Mouse (Mus musculus): ENCODE measurements around the gene Arfrp1.

Arfrp1 gene

GRCm38 (mm10) chr2:181364860-181365596 is at the start of gene Arfrp1, which contains the start of gene Zgpat:
TSS of gene Arfrp1 (minus strand) at chr2:181365404.
TSS of gene Zgpat (plus strand) at chr2:181364928.
- DNase-seq: peak; percentile 94

- DNase-seq: no peak
Observed at GRCm38 (mm10) chr2:181413141-181413540, 47.9 kb upstream of the Arfrp1 start.

GRCm38 (mm10) chr2:181410760-181411473 is 45.7 kb upstream of the Arfrp1 start:
- peak; percentile 68 for DNase-seq

GRCm38 (mm10) chr2:181409643-181410042 is 44.4 kb upstream of the Arfrp1 start:
- no peak for DNase-seq

- DNase-seq: no peak
Observed at GRCm38 (mm10) chr2:181403722-181404121, 38.5 kb upstream of the Arfrp1 start.

GRCm38 (mm10) chr2:181401497-181401896 is 36.3 kb upstream of the Arfrp1 start:
- no peak for DNase-seq

- no peak for DNase-seq
Observed at GRCm38 (mm10) chr2:181397207-181397761, 32.1 kb upstream of the Arfrp1 start.

GRCm38 (mm10) chr2:181394086-181394485 is 28.9 kb upstream of the Arfrp1 start:
- DNase-seq: no peak

GRCm38 (mm10) chr2:181392600-181393213 is 27.5 kb upstream of the Arfrp1 start:
- peak; percentile 85 for DNase-seq

- DNase-seq: no peak
Observed at GRCm38 (mm10) chr2:181391541-181391940, 26.3 kb upstream of the Arfrp1 start.

GRCm38 (mm10) chr2:181391022-181391421 is 25.8 kb upstream of the Arfrp1 start:
- no peak for DNase-seq

- no peak for DNase-seq
Observed at GRCm38 (mm10) chr2:181390136-181390870, 25.1 kb upstream of the Arfrp1 start.

GRCm38 (mm10) chr2:181386663-181387210 is 21.5 kb upstream of the Arfrp1 start:
- DNase-seq: no peak

GRCm38 (mm10) chr2:181385885-181386284 is 20.7 kb upstream of the Arfrp1 start:
- DNase-seq: peak; percentile 81

GRCm38 (mm10) chr2:181384919-181385391 is 19.8 kb upstream of the Arfrp1 start:
- peak; percentile 34 for DNase-seq

- DNase-seq: no peak
Observed at GRCm38 (mm10) chr2:181384463-181384862, 19.3 kb upstream of the Arfrp1 start.

- DNase-seq: no peak
Observed at GRCm38 (mm10) chr2:181381631-181382306, 16.6 kb upstream of the Arfrp1 start.

GRCm38 (mm10) chr2:181381107-181381506 is 15.9 kb upstream of the Arfrp1 start:
- no peak for DNase-seq

GRCm38 (mm10) chr2:181380251-181380650 is 15.0 kb upstream of the Arfrp1 start:
- DNase-seq: no peak

GRCm38 (mm10) chr2:181379778-181380177 is 14.6 kb upstream of the Arfrp1 start, which contains the start of gene Lime1:
TSS of gene Lime1 (plus strand) at chr2:181380078.
- no peak for DNase-seq

GRCm38 (mm10) chr2:181378701-181379100 is 13.5 kb upstream of the Arfrp1 start:
- no peak for DNase-seq
